Comparison of ENCODE assay signal across 9 mouse cellular contexts in the genomic region with DNA sequence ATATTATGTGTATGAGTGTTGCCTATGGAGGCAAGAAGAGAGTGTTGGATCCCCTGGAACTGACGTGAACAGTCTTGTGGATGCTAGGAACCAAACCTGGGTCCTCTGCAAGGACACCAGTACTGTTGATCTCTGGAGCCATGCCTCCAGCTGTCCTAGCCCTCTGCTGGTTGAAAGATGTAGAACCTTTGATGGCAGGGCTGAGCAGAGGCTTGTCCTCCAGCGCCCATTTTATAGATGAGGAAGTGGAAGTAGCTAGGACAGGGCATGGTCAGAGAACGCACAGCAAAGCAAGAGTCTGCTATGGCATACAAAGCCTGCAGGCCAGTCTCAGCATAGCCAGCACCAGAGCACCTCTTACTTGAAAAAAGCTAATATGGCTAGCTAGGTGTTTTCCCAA. TPM values are rescaled to one million over a fixed set of nuclear protein-coding genes. Genes with fewer than 3 reads are reported as not detected.
DNase-seq lines count a peak whose midpoint lies in the region; ATAC-seq and TF ChIP-seq lines count a peak whose summit lies in the region.
"Had no signal": no experiment of that assay in that cellular context is flagged by ENCODE, and none has a peak within 500 bp of the region (broad histone marks: within the 10 kb centered on the region; RNA-seq: fewer than 3 reads in every experiment).

No protein-coding gene starts in this region.

- peaks cover 9% of the 10 kb centered on the region; the same call in 1 of the 2 replicates for H3K79me2 ChIP-seq in macrophage (ENCODE audit: inconsistent target)

- peak; percentile 30 for TF ChIP-seq CTCF in E14TG2a.4 (conservative IDR thresholded peaks at IDR 0.05; ENCODE audit: low read length)
- TF ChIP-seq CTCF in embryonic fibroblast, embryonic 13.5 days (IDR thresholded peaks at IDR 0.05; ENCODE audit: borderline replicate concordance, insufficient read depth, low read length), result peak; percentile 26; the same call in 1 of the 2 replicates

- DNase-seq in heart, adult 18-20 months, result peak; percentile 57 to 75
- DNase-seq in heart, adult 9 months (ENCODE audit: low spot score in 2 of 2), result no peak
- DNase-seq in right cerebral cortex, postnatal 4 days, result no peak
- no peak for DNase-seq in left cerebral cortex, adult 11 months (ENCODE audit: low spot score)

- no peak overlapping the region for H3K27ac ChIP-seq in embryonic fibroblast, embryonic 13.5 days (ENCODE audit: insufficient read depth, low read length)
- peak overlapping the region; percentile 67 for H3K27ac ChIP-seq in macrophage
- no peak overlapping the region for H3K27ac ChIP-seq in hindbrain, embryonic 13.5 days
- H3K27ac ChIP-seq: liver, embryonic 15.5 days had no signal

- H3K36me3 ChIP-seq in E14TG2a.4 (ENCODE audit: insufficient read depth, low read length), result peaks cover 83% of the 10 kb centered on the region
- peaks cover 35% of the 10 kb centered on the region for H3K36me3 ChIP-seq in macrophage (ENCODE audit: inconsistent target)
- peaks cover 55% of the 10 kb centered on the region for H3K36me3 ChIP-seq in hindbrain, embryonic 13.5 days

- 0 out of 2 replicates have a peak overlapping the region, but pooled peaks have one; percentile 39 for H3K4me3 ChIP-seq in E14TG2a.4 (replicated peaks; ENCODE audit: low read length)
- no peak overlapping the region for H3K4me3 ChIP-seq in embryonic fibroblast, embryonic 13.5 days (ENCODE audit: insufficient read depth, low read length)
- H3K4me3 ChIP-seq in macrophage (ENCODE audit: inconsistent target), result no peak overlapping the region
- H3K4me3 ChIP-seq in hindbrain, embryonic 13.5 days, result no peak overlapping the region
- H3K4me3 ChIP-seq: liver, embryonic 15.5 days had no signal

- no peak for TF ChIP-seq POLR2A in embryonic fibroblast, embryonic 13.5 days (IDR thresholded peaks at IDR 0.05; ENCODE audit: low read depth, low read length)

- H3K9me3 ChIP-seq in E14TG2a.4 (ENCODE audit: low read length), result no peaks in the 10 kb centered on the region
- H3K9me3 ChIP-seq in hindbrain, embryonic 13.5 days, result no peaks in the 10 kb centered on the region
- H3K9me3 ChIP-seq: liver, embryonic 15.5 days had no signal

- no peak for ATAC-seq in hindbrain, embryonic 13.5 days (ENCODE audit: low FRiP score)

- no peak overlapping the region for H3K4me2 ChIP-seq in hindbrain, embryonic 13.5 days
- H3K4me2 ChIP-seq: liver, embryonic 15.5 days had no signal

- peaks cover 83% of the 10 kb centered on the region for H3K4me1 ChIP-seq in E14TG2a.4 (replicated peaks; ENCODE audit: low read depth, low read length)
- H3K4me1 ChIP-seq in embryonic fibroblast, embryonic 13.5 days (ENCODE audit: control insufficient read depth, insufficient read depth, low read length), result peaks cover 6% of the 10 kb centered on the region; the same call in 1 of the 2 replicates
- H3K4me1 ChIP-seq in hindbrain, embryonic 13.5 days (replicated peaks), result peaks cover 6% of the 10 kb centered on the region

- H3K27me3 ChIP-seq in E14TG2a.4 (ENCODE audit: insufficient read depth, low read length), result no peaks in the 10 kb centered on the region
- no peaks in the 10 kb centered on the region for H3K27me3 ChIP-seq in hindbrain, embryonic 13.5 days
- H3K27me3 ChIP-seq: liver, embryonic 15.5 days had no signal

- H3K9ac ChIP-seq in hindbrain, embryonic 13.5 days, result no peak overlapping the region
- H3K9ac ChIP-seq: liver, embryonic 15.5 days had no signal

- 13% methylated on average over 3 of the region's 3 CpGs for WGBS in macrophage (ENCODE audit: missing documents)
- WGBS in hindbrain, embryonic 13.5 days, result 73% methylated on average over 3 of the region's 3 CpGs

RNA-seq across cellular contexts. Expression of gene Pptc7, which starts 33.9 kb away (rescaled TPM):
- total RNA-seq in heart, adult 18-20 months (2021), result 100 to 1,000 TPM; 112 to 135 TPM
- 15.6 and 15.9 TPM in 2 replicates for polyA plus RNA-seq in embryonic fibroblast, embryonic 13.5 days (2011; ENCODE audit: insufficient read length, low read depth, missing spikeins)
- 10 to 100 TPM in 9 of 26 experiments, 1 to 10 TPM in 17; 1.5 to 14.8 (median 8.4) TPM for total RNA-seq in macrophage (2018; cell fraction: chromatin; rRNA removed)
- 10 to 100 TPM; 10.6 to 20.0 (median 17.2) TPM for total RNA-seq in macrophage (2018; cell fraction: cytosol; rRNA removed)
- total RNA-seq in macrophage (2018; cell fraction: nucleus; rRNA removed), result 10 to 100 TPM in 24 of 26 experiments, 1 to 10 TPM in 2; 7.3 to 28.9 (median 16.3) TPM
- polyA plus RNA-seq in macrophage (2018), result 12.5 to 16.0 TPM (median 14.1 TPM) in 3 replicates
- polyA plus RNA-seq in hindbrain, embryonic 13.5 days (2015; fragmentation: Nextera tagmentation; extraction: Ambion mirVana), result 8.0 and 8.3 TPM in 2 replicates

RNA-seq across cellular contexts. Expression of gene Rad9b, which starts 35.9 kb away (rescaled TPM):
- total RNA-seq in heart, adult 18-20 months (2021), result 1 to 10 TPM in 1 of 2 experiments, under 1 TPM in 1; 0.52 to 2.1 TPM
- polyA plus RNA-seq in embryonic fibroblast, embryonic 13.5 days (2011; ENCODE audit: insufficient read length, low read depth, missing spikeins), result 4.0 and 4.4 TPM in 2 replicates
- 10 to 100 TPM in 1 of 26 experiments, 1 to 10 TPM in 23, under 1 TPM in 1, not detected in 1; 0.74 to 11.2 (median 6.5) TPM for total RNA-seq in macrophage (2018; cell fraction: chromatin; rRNA removed)
- total RNA-seq in macrophage (2018; cell fraction: cytosol; rRNA removed), result 1 to 10 TPM in 1 of 26 experiments, under 1 TPM in 25; 0.23 to 1.0 (median 0.54) TPM
- total RNA-seq in macrophage (2018; cell fraction: nucleus; rRNA removed), result 10 to 100 TPM in 1 of 26 experiments, 1 to 10 TPM in 22, under 1 TPM in 3; 0.35 to 10.4 (median 3.7) TPM
- 0.75 to 0.90 TPM (median 0.77 TPM) in 3 replicates for polyA plus RNA-seq in macrophage (2018)
- 21.0 and 23.9 TPM in 2 replicates for polyA plus RNA-seq in hindbrain, embryonic 13.5 days (2015; fragmentation: Nextera tagmentation; extraction: Ambion mirVana)

RNA-seq across cellular contexts. Expression of gene Vps29, which starts 36.1 kb away (rescaled TPM):
- 100 to 1,000 TPM in 1 of 2 experiments, 10 to 100 TPM in 1; 99.3 to 111 TPM for total RNA-seq in heart, adult 18-20 months (2021)
- polyA plus RNA-seq in embryonic fibroblast, embryonic 13.5 days (2011; ENCODE audit: insufficient read length, low read depth, missing spikeins), result 138 and 165 TPM in 2 replicates
- 100 to 1,000 TPM in 3 of 26 experiments, 10 to 100 TPM in 23; 47.7 to 112 (median 75.0) TPM for total RNA-seq in macrophage (2018; cell fraction: chromatin; rRNA removed)
- 100 to 1,000 TPM; 133 to 192 (median 154) TPM for total RNA-seq in macrophage (2018; cell fraction: cytosol; rRNA removed)
- total RNA-seq in macrophage (2018; cell fraction: nucleus; rRNA removed), result 100 to 1,000 TPM in 7 of 26 experiments, 10 to 100 TPM in 19; 56.8 to 130 (median 86.8) TPM
- polyA plus RNA-seq in macrophage (2018), result 234 to 353 TPM (median 252 TPM) in 3 replicates
- 297 and 305 TPM in 2 replicates for polyA plus RNA-seq in hindbrain, embryonic 13.5 days (2015; fragmentation: Nextera tagmentation; extraction: Ambion mirVana)

RNA-seq across cellular contexts. Expression of gene Gpn3, which starts 53.6 kb away (rescaled TPM):
- total RNA-seq in heart, adult 18-20 months (2021), result 10 to 100 TPM; 31.8 to 33.0 TPM
- 16.7 and 19.1 TPM in 2 replicates for polyA plus RNA-seq in embryonic fibroblast, embryonic 13.5 days (2011; ENCODE audit: insufficient read length, low read depth, missing spikeins)
- 10 to 100 TPM in 15 of 26 experiments, 1 to 10 TPM in 11; 2.5 to 24.2 (median 10.4) TPM for total RNA-seq in macrophage (2018; cell fraction: chromatin; rRNA removed)
- 10 to 100 TPM in 21 of 26 experiments, 1 to 10 TPM in 5; 8.3 to 17.8 (median 12.5) TPM for total RNA-seq in macrophage (2018; cell fraction: cytosol; rRNA removed)
- total RNA-seq in macrophage (2018; cell fraction: nucleus; rRNA removed), result 10 to 100 TPM in 10 of 26 experiments, 1 to 10 TPM in 16; 3.8 to 23.8 (median 8.4) TPM
- polyA plus RNA-seq in macrophage (2018), result 16.3 to 20.4 TPM (median 16.8 TPM) in 3 replicates
- 48.3 and 50.2 TPM in 2 replicates for polyA plus RNA-seq in hindbrain, embryonic 13.5 days (2015; fragmentation: Nextera tagmentation; extraction: Ambion mirVana)

RNA-seq across cellular contexts. Expression of gene Tctn1, which starts 53.8 kb away (rescaled TPM):
- total RNA-seq in heart, adult 18-20 months (2021), result 1 to 10 TPM; 2.8 to 4.9 TPM
- polyA plus RNA-seq in embryonic fibroblast, embryonic 13.5 days (2011; ENCODE audit: insufficient read length, low read depth, missing spikeins), result 12.2 and 13.4 TPM in 2 replicates
- total RNA-seq in macrophage (2018; cell fraction: chromatin; rRNA removed), result 10 to 100 TPM in 23 of 26 experiments, 1 to 10 TPM in 3; 4.6 to 48.1 (median 31.1) TPM
- 1 to 10 TPM; 1.7 to 7.0 (median 3.1) TPM for total RNA-seq in macrophage (2018; cell fraction: cytosol; rRNA removed)
- total RNA-seq in macrophage (2018; cell fraction: nucleus; rRNA removed), result 10 to 100 TPM in 22 of 26 experiments, 1 to 10 TPM in 4; 6.9 to 42.0 (median 23.9) TPM
- polyA plus RNA-seq in macrophage (2018), result 2.9 to 4.4 TPM (median 3.9 TPM) in 3 replicates
- polyA plus RNA-seq in hindbrain, embryonic 13.5 days (2015; fragmentation: Nextera tagmentation; extraction: Ambion mirVana), result 5.9 and 6.6 TPM in 2 replicates

Comparison
In these comparisons a context has a peak if more than half of its experiments do, and no peak if none do; other contexts are left out.
1. DNase-seq: peak in heart, adult 18-20 months (2 of 2); none in heart, adult 9 months (0 of 2), right cerebral cortex, postnatal 4 days (single experiment) and left cerebral cortex, adult 11 months (single experiment).